Mouse (Mus musculus) urinary bladder, postnatal 36 days (tissue): ENCODE results near the gene Sptlc2.
A peak's percentile ranks its signal among the peaks of the same experiment; 100 is the strongest.

Experiments
- DNase-seq, 2 experiments: peaks; one replicate each; pipeline ENCODE4 v3.0.0; 2022; ENCODE audit warnings: low spot score in 2 of 2, mixed read lengths in 1 of 2

The Sptlc2 gene

DNA sequence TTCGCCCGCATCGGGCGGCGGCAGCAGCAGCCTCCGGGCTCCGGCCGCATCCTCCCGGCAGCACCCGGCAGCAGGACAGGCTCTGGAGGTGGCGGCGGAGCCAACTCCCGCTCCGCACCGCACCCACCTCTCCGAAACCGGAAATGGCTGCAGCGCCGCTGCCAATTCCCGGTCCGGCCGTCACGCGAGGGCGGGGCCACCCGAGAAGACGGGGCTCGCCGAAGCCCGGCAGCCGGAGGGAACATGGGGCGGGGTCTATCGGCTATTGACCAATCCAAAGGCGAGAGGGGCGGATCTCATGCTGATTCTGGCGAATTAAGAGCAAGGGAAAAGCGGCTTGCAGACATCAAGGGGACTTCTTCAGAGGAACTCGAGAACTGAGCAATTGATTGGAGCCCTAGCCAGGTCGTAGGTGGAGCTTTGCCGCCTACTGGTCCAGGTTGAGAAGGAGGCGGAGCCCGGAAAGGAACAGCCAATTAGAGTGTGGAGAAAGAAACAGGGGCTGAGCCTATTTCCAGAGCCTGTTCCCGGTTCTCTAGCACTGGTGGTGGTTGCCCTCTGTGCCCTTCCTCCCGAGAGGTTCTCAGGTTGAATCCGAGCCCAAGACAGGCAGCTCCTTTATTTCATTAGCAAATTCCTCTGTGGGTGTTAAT lies at the start of gene Sptlc2:
Gene Sptlc2 (minus strand): TSS at position 234 of the 653 bp plus-strand sequence.
- DNase-seq, result peak; percentile 99 to 100

DNA sequence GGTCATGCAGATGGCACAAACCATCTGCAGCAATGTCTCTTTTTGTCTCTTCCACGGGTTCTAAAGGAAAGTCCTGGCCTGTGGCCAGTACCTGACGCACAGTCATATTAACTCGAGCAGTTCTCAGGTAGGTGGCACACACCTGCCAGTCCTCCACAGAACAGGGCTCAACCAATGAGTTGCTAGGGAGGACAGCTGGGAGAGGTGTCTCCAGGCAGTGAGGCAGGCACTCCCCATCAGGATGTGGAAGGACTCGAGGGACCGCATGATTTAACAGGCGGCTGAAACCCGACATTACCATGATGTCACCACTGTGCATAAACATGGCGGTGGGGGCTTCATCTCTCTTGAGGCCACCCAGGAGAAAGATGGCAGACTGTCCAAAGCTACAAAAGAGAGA lies 40.7 kb upstream of the Sptlc2 start:
- no peak for DNase-seq

GRCm38 (mm10) chr12:87428295-87428694 lies 40.1 kb upstream of the Sptlc2 start:
- DNase-seq, result no peak

- no peak for DNase-seq
Observed at GRCm38 (mm10) chr12:87426354-87427031, 38.3 kb upstream of the Sptlc2 start.

- no peak for DNase-seq
Observed at GRCm38 (mm10) chr12:87424516-87424915, 36.4 kb upstream of the Sptlc2 start.

GRCm38 (mm10) chr12:87423700-87424099 lies 35.5 kb upstream of the Sptlc2 start:
- no peak for DNase-seq

- DNase-seq, result no peak
Observed at GRCm38 (mm10) chr12:87421708-87422507, 33.8 kb upstream of the Sptlc2 start.

DNA sequence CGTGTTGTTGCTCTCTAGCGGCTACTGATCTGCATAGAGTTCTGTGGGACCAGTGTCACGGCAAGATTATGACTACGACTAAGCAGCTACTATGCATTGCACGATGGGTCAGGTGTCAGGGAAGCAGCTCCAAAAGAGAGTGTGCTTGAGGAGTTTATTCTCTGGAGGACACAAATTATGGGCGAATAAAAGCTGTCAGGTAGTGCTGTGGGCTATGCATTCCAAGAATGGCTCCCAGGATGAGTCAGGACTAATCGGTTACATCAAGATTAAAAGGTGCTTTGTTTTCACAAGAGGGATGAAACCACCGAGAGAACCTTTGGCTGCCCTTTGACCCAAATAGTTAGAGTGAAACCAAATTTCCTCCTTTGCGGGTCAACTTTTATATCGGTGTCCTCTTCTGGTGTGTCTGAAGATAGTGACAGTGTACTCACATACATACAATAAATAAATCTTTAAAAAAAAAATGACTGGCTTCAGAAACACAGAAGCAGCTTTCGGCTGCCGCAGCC lies 31.9 kb upstream of the Sptlc2 start:
- no peak for DNase-seq

- no peak for DNase-seq
Observed at GRCm38 (mm10) chr12:87418921-87419320, 30.8 kb upstream of the Sptlc2 start.

DNA sequence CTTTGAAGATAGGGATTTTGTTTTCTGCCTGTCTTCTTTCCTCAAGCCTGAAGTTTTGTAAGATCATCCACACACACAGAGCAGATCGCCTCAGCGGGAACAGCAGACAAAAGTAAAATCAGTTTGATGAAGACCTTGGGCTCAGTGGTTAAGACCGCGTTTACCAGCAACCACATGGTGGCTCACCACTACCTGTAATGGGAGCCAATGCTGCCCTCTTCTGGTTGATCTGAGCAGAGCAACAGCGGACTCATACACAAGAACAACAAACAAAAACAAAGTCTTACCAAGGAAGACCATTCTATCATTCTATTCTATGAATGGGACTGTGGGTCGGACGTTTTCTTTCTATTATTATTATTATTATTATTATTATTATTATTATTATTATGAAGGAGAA lies 28.5 kb upstream of the Sptlc2 start:
- DNase-seq, result peak in 1 of 2 experiments; percentile 50

- DNase-seq, result no peak
Observed at GRCm38 (mm10) chr12:87415358-87415757, 27.2 kb upstream of the Sptlc2 start.

DNA sequence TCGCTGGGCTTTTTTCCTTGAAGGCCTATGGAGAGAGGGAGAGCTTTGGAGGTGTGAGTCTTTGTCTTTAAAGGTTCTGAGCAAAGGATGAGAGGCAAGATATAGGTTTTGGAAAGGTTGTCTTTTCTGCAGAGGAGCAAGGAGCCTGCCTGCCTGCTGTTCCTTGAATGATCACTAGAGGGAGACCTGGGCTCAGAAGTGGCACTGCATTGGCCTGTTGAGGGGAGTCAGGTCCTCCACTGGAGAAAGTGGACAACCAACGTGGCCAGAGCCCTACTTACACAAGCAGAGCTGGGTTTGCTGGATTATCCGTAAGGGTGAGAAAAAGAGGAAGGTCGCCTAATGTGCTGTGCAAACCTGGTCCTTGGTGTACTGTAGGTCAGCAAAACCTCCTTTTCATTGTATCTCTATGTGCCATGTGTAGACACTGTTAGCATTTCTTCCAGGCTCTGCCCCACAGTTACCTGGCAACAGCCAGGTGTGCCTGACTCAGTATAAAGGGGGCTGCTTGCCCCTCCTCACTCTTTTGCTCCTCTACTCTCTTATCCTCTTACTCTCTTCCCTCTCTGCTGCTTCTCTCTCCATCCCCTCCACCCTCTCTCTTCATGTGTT lies 25.1 kb upstream of the Sptlc2 start:
- peak; percentile 66 to 72 for DNase-seq

DNA sequence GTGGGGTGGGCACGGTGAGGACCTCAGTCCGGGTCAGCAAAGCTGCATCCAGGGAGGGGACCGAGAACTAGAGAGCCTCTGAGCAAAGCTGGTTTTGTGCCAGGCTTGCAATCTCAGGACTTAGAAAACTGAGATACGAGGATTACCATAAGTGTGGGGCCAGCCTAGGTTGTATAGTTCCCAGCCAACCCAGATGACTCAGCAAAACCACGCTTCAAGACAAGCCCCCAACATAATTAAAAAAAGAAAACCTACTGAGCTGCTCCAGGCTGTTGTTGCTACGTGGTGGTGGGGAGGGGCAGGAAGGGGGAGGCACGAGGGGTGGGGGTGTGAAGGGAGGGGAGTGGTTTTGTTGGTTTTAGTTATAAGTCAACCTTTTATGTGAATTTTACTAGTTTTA lies 22.8 kb upstream of the Sptlc2 start:
- DNase-seq, result peak in 1 of 2 experiments; percentile 20

DNA sequence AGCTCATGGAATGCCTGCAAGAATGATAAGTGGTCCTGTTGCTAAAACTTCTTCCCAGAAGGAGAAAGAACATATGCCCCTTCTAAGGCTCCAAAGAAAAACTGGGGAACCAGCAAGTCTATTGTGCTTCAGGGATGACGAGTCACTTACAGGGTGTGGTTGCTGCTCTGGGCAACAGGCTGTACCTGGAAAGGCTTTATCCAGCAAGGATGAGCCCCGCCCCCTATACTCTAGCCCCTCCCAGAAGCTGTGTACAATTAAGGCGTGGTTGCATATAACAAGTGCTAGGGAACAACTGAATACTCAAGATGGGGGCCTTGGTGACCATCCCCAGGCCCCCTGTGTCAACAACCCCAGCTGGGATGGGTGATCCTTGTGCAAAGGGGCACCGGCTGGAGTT lies 21.0 kb upstream of the Sptlc2 start:
- no peak for DNase-seq

GRCm38 (mm10) chr12:87407869-87408605 lies 19.9 kb upstream of the Sptlc2 start:
- peak in 1 of 2 experiments; percentile 59 for DNase-seq

- DNase-seq, result no peak
Observed at GRCm38 (mm10) chr12:87405721-87406120, 17.6 kb upstream of the Sptlc2 start.

DNA sequence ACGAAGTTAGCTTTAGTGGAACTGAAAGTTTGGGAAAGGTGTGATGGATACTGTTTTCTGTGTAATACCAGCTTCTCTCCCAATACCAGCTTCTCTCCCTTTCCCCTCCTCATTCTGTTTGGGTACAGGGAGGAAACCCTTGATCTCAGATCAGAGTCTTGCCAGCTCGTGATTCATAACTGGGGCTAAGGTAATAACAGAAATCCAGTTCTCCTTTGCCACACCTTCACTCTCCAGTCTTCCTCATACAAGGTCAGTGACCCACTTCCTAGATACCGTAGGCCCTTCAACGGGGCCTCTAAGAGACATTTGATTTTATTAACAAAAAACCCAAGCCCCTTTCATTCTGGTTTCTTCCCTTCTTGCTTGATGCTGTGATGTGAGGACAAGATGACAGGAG lies 17.0 kb upstream of the Sptlc2 start:
- no peak for DNase-seq

DNA sequence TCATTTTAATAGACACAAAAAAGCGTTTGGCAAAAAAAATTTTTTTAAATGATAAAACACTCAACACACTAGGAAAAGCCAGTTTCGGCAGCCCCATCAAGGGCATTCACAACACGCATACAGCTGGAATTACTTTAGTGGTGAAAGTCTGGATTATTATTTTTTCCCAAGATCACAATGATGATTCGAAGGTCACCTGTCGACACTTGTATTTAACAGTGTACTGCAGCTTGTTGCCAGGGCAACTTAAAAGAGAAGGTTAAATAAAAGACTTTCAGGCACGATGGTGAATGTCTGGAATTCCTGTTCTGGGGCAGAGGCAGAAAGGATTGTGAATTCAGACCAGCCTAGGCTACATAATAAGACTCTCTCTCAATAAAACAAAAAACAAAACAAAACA lies 13.7 kb upstream of the Sptlc2 start:
- DNase-seq, result no peak

DNA sequence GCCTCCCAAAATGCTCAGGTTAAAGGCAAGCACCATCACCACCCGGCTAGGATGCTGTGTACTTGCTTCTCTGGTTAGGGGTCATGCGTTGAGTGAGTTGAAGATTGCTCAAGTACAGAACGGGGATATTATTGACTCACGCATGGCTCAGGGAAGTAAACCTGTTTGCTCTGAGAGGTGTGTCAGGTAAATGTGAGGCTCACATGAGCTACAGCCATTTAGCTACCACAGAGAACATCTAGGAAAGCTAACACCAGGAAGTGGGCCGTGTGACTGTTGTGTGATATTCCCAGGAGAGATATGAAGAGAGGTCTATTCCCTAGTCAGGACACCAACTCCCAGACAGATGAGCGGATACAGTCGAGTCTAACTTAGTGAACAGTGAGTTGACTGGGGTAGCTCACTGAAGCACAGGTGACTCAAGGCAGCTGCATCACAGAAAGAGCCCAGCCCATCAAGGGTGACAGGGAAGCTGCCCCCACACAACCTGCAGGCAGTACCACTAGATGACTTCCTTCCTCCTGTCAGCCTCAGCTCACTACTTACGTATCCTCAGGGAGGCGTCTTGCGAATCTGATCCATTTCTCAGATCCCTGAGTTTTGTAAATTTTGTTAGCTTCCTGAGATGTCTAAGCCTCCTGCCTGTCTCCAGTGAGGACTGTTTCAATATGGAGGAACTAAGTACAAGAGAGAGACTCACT lies 11.1 kb upstream of the Sptlc2 start:
- no peak for DNase-seq

GRCm38 (mm10) chr12:87397811-87398417 lies 9.8 kb upstream of the Sptlc2 start:
- DNase-seq, result no peak
